Mouse (Mus musculus) kidney, postnatal 4 days (tissue): ENCODE data around the gene Ssc5d.

Experiments
- DNase-seq, 2 experiments: peaks; one replicate each; pipeline ENCODE4 v3.0.0; 2021; ENCODE audit warnings: mixed read lengths in 2 of 2

Gene Ssc5d

DNA sequence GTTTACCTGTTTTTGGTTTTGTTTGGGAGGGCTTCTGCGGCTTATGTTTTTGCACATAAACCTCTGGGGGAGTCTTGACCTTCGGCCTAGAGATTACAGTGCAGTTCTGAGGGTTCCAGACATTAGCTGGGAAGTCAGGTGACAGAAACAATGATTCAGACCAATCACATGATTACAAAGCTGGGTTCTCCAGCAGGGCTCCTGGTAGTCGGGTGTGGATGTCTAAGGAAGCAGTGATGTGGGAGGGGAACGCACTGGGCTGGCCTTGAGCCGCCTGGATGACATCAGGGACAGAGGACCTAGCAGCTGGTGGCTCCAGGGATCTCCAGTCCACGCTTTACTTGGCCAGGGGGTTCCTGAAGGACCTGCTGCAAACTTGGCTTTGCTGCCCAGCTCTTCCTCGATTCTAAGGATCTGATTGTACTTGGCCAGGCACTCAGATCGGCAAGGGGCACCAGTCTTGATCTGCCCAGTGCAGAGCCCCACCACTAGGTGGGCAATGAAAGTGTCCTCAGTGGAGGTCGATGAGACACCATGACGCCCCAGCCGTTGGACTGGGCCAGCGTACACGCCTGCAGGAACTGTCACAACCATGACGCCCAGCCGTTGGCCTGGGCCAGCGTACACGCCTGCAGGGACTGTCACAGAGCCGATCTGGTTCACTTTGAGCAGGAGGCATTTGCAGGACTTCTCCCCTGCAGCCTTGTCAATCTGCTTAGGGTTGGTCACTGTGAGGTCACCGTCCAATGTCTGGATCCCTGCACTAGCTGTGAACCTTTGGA lies 25.2 kb downstream of the Ssc5d start:
- DNase-seq = no peak

DNA sequence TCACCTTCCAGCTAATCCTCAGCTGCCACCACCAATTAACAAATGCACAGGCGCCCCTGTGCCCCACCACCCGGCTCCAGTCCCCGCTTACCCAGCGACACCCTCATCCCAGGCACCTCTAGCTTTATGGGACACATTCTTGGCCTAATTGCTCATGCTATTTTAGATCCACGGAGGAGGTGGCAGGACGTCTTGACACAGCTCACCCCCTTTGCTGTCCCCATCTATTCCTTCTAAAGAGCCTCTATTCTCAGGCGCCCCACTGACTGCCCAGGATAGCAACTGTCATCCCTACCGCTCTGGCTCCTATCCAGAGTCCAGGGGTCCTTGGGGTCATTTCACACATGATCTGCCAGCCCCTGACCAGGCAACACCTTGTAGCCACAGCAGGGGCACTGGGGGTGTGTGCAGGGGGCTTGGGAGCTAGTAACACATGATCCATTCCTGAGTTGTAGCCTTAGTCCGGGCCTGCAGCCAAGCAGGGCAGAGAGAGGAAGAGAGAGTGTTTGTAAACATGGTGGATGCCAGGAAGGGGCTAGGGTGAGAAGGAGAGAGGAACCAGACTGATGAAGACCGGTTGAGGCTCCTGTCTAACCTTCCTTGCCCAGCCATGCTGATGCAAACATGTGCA lies 28.3 kb downstream of the Ssc5d start:
- DNase-seq = no peak

DNA sequence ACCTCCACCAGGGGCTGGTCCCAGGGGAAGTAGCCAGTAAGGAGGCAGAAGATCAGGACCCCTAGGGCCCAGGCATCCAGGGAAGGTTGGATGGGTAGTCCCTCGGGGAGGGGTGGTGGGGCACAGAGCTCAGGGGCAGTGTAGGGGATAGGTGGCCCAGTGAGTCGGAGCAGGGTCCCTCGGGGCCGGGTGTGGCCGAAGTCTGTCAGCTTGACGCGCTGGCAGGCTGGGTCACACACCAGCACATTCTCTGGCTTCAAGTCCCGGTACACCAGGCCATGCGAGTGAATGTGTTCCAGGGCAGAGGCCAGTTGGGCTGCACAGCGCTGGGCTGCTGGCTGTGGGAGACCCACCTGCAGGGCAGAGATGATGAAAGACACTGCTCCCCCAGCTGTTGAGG lies 31.8 kb downstream of the Ssc5d start:
- no peak for DNase-seq

DNA sequence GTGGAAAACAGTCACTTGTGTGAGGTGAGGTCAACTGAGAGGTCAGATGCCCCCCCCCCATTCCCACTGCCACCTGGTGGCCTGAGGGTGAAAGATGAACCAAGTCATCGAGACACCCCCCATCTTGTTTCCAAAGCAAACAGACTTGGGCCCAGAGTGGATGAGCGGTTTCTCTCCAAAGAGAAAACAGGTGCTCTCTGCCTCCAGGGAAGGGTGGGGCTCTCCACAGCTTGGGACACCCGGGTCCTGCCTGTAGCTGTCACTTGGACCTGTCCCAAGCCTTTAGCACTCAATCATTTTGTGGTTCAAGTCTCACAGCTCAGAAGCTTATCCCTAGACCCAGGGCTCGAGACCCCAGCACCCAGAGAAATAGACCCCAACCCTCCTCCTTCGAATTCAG lies 37.9 kb downstream of the Ssc5d start:
- DNase-seq = no peak

DNA sequence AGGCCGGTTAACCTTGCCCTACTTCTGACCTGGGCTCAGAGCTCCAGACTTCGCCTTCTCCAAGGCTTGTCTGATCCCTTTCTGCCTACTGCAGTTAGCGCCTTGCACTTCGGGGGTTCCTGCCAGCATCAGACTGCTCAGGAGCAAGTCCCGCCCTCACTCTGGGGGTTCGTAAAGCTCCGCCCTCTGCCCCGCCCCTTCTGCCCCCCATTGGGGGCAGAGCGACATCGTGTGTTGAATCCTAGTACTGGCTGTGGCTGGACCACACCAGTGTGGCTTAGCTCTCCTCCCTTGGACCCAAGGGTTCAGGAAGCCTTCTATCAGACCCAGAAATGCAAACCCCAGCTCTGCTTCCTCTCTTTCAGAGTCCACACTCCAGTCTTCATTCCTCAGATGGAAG lies 38.7 kb downstream of the Ssc5d start, which contains the start of gene Sbk2:
Gene Sbk2 (minus strand): TSS at position 135 of the 400 bp plus-strand sequence.
- DNase-seq = peak; percentile 90 to 91

DNA sequence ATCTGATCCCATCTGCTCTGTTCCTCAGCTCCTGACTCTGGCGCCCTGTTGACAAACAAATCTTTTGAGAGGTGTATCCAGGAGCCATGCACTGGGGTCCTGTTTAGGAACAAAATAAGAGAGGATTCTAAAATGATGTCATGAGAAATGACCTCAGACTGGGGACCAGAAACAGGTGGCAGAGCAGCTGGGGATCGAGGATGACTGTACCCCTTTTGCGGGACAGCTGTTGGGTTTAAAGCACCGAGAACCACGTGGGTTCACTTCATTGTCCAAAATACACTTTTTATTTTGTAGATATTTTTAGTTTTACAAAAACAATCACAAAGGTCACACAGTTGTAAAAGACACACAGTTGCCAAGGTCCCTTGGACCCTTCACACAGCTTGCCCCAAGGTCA lies 39.4 kb downstream of the Ssc5d start:
- DNase-seq = no peak

DNA sequence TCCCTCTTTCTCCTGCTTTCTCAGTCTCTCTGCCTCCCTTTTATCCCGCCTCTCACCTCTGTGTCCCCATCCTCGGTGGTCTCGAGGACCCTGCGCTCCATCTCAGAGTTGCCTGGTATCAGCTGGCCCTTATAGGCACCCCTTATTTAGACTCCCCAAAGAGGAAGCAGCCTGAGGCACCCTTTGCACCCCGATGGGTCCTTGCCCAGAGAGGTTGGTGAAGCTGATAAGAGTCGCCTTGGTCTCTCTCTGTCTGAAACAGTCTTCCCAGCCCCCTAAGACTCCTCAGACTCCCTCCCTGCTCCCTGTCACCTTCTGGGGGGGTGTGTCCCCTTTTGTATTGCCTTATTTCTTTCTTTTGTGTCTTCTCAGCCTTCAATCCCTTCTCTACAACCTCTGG lies 45.5 kb downstream of the Ssc5d start, which contains the start of gene Sbk3:
Gene Sbk3 (minus strand): TSS at position 101 of the 400 bp plus-strand sequence.
- DNase-seq = no peak

DNA sequence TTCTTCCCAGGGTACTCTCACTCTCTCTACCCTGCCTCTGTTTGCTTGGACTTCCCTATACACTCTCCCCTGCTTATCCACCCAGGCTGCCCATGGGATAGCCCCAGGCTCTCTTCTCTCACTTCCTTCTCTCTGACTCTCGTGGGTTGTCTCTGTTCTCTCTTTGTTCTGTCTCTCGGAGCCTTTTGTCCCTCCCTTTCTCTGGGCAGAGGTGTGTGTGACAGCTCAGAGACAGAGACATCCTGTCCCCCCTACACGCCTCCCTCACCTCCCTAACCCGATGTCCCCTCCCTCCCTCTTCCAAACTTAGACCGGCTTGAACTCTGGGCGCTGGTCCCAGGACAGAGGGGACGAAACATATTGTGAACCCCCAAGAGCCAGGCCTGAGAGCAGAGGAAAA lies 46.1 kb downstream of the Ssc5d start:
- peak in 1 of 2 experiments; percentile 21 for DNase-seq

DNA sequence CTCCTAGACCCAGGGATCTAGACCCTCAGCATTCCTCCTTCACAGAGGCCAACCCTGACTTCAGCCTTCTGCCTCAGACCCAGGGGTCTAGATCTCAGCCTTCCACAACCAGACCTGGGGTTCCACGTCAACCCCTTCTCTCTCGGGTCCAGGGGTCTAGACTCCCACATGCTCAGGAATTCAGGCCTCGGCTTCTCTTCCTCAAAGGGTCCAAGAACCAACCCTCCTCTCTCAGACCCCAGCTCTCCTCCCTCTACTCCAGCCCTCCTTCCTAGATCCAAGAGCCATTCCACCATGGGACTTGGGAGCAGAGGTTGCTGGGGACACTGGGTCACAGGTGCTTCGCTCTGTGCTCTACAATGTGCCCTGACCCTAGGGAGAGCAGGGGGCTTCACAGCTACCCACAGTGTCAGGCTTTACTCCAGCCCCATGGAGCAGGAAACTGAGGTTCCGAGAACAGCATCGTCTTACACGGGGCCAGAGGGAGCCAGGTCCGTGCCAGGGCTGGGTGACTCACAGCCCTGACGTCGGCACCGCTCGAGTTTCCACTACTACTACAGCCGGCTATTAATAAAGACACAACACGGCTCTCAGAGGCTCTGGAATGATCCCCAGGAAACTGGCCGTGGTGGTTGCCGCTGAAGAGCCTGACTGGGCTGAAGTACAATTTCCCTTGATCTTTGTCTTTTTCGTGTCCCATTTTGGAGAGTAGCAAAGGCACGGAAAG lies 46.9 kb downstream of the Ssc5d start:
- DNase-seq = peak in 1 of 2 experiments; percentile 31

DNA sequence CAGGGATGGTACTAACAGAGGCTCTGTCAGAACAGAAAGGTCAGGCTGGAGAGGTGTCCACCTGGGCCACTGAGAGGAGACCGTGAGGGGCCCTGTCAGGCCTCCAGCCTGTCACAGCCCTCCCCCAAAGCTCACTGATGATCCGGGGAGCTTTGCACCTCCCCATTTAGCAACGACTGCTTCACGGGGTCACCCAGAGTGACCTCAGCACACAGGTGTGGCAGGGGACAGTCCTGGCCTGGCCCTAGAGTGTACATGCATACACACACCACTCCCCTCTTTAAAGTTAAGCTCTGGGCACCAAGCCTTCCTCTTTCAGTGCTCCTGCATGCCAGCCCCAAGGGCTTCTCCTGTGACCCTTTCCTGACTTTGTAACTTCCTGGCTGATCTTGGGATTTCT lies 49.9 kb downstream of the Ssc5d start:
- no peak for DNase-seq

DNA sequence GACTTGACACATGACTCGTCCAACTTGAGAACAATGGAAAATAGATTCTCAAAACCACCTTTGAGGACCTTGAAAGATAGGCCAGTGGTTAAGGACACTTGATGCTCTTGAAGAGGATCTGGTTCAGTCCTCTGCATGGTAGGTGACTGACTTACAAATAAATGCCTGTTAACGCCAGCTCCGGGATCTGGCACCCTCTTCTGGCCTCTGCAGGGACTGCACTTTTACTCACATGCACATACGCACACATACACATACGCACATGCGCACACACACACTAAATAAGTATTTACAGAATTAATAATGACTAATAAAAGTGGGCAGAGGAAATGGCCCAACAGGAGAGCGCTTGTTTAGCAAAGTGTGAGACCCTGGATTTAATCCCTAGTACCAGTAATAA lies 51.2 kb downstream of the Ssc5d start:
- no peak for DNase-seq

DNA sequence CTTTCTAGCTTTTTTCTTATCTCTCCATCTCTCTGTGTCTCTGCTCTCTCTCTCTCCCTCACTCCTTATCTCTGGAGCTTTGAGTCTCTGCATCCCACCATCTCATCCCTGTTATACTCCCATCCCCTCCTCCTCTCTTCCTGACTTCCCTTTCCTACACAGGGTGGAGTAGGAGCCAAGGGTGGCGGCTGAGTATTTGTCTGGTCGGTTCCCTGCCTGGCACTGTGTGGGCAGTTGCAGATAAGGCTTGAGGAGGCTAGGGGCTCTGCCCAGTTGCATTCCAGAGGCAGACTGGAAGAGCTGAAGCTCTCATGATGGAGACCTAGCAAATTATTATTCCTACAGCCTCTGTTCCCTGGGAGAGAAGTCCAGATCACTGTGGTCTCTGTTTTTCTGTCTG lies 62.7 kb downstream of the Ssc5d start:
- DNase-seq = no peak

DNA sequence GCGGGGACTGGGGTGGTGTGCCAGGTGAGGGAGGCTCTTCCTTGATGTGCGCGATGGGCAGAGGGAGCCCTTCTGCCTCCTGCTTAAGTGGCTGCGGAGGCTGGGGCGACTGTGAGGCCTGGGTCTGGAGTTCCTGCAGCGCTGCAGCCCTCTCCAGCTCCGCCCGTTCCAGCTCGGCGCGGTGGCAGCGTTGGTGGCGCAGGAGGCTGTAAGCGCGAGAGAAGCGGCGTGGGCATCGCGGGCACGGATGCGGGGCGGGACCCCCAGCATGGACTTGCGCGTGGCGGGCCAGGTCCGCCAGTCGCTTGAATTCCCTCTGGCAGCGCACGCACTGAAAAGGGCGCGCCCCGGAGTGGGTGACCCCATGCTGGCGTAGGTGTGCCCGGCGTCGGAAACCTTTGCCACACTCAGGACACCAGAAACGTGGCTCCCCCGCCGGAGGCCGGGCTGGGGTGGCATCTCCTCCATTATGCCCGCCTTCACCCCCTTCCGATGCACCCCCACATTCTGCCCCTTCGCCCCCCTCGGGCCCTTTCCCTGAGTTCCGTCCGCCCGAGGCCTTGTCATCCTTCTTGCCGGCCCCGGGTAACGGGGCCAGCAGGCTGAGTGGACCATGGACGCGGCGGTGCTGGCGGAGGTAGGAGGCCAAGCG lies 67.9 kb downstream of the Ssc5d start:
- DNase-seq = no peak

DNA sequence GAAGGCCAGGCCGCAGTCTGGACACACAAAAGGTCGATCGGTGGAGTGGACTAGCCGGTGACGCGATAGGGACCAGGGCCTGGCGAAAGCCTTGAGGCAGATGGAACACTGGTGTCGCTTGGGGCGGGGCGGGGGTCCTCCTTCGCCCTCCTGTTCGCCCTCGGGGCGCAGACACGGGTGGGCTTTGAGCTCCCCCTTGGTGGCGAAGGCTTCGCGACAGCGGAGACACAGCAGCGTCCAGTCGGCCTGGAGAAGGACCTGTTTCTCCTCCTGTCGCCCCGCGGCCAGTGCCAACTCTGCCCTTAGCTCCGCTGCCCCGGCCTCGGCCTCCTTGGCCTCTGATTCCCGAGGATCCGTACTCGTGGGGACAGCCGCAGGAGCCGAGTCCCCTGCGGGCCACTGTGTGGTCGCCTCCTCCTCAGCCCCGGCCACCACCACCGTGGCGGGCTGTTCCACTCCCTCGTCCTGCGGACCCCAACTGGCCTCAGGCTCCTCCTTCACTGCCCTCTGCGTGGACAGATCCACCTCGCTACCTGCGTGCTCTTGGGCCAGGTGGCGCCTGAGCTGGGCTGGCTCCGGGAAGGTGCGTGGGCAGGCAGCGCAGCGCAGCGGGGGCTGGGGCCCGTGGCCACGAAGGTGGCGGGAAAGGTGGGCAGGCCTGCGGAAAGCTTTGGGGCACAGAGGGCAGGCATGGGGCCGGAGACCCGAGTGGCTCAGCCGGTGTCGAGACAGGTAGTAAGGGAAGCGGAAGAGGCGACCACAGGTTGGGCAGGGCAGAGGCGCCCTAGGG lies 68.6 kb downstream of the Ssc5d start:
- DNase-seq = peak in 1 of 2 experiments; percentile 18
